ENCODE assay signal across 19 mouse cellular contexts in the genomic region with DNA sequence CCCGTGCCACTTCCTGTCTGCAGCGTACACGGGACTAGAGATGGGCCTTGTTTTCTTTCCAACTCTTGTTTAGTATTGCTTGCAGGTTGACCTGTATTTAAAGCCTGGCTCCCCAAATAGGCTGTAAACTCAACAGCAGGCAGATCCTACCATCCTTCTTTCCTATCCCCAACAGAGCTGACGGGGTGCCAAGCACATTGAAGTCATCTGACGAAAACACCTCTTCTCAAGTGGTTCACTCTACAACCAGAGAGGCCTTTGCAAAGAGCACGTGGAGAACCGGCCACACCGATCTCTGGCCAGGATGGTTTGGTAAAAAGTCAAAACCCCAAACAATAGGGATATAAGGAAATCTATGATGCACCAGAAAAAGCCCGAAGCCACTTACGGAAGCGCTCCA.
"Had no signal": no experiment of that assay in that cellular context is flagged by ENCODE, and none has a peak within 500 bp of the region (broad histone marks: within the 10 kb centered on the region; RNA-seq: fewer than 3 reads in every experiment).

No protein-coding gene starts in this region.

- H3K9ac ChIP-seq: lung, embryonic 15.5 days; midbrain, embryonic 12.5 days; neural tube, embryonic 13.5 days; neural tube, embryonic 15.5 days had no signal

- H3K4me1 ChIP-seq: neural tube, embryonic 15.5 days had no signal

- H3K4me3 ChIP-seq: lung, embryonic 15.5 days; midbrain, embryonic 10.5 days; midbrain, embryonic 12.5 days; myocyte; neural tube, embryonic 13.5 days; neural tube, embryonic 15.5 days had no signal

- DNase-seq: lung, adult 2 months; lung, postnatal 10 days; lung, postnatal 4 days; midbrain, embryonic 14.5 days; retina, postnatal 1 day; right cerebral cortex, adult 18-20 months; right cerebral cortex, postnatal 25 days; right cerebral cortex, postnatal 4 days; spleen, adult 18-20 months; thymus, adult 18-20 months; thymus, postnatal 14 days; thymus, postnatal 36 days had no signal

- H3K9me3 ChIP-seq: lung, embryonic 15.5 days; midbrain, embryonic 10.5 days; midbrain, embryonic 12.5 days; neural tube, embryonic 13.5 days; neural tube, embryonic 15.5 days had no signal

- H3K27ac ChIP-seq: lung, embryonic 15.5 days; midbrain, embryonic 10.5 days; midbrain, embryonic 12.5 days; neural tube, embryonic 13.5 days; neural tube, embryonic 15.5 days had no signal

- ATAC-seq: midbrain, embryonic 16.5 days had no signal

- H3K27me3 ChIP-seq: lung, embryonic 15.5 days; midbrain, embryonic 12.5 days; neural tube, embryonic 13.5 days; neural tube, embryonic 15.5 days had no signal

- H3K4me2 ChIP-seq: lung, embryonic 15.5 days; midbrain, embryonic 12.5 days; neural tube, embryonic 13.5 days; neural tube, embryonic 15.5 days had no signal
